Mouse (Mus musculus) cerebral cortex, adult 2 months (tissue): ENCODE results near the gene Zpbp.

Source experiments
- WGBS: fragments of 180-500 bp; shearing (Covaris S2); methylation state at CpG from one replicate; pipeline ENCODE4 v1.1.7; 2018; 5-methylcytosine and 5-hydroxymethylcytosine counted together

Gene Zpbp

DNA sequence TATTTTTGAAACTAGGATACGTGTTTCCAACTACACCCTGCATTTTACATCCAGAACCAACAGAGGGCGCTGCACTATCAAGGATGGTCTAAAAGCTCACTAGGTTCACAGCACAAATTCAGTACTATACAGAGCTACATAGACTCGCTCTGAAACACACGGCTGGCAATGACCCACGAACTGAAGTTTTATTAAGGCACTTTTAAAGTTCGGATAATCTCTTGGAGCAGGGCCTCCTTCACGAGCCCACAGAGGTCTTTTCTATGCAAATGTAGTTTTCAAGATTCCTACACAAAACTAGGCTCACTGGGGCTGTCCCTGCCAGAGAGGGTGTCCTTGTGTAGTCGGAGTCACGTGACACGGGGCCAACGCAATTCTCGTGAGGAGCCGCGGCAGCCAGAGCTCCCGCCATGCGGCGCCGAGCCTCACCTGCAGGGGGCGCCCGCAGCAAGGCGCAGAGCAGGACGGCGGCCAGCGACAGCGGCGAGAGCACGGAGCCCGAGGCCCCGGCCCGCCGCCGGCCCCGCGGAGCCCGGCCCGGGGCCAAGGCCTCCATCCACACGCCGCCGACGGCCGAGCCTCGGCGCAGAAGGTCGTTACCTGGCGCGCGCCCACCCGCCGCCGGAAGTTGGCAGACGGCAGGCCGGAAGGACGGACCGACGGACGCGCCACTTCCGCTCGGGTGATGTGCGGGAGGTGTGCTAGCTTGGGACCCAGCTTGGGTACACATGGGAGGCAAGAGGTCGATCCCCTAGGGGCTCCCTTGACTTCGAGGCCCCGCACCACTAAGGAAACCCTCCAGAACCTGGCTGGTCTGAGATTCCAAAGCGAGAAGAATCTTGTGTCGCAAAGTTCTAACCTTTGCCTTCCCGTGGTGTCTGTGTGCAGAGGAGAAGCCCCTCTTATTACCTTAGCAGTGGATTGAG, at the start of gene Zpbp, which contains the start of gene Spata48:
Gene Zpbp (minus strand): TSS at position 774 of the 926 bp plus-strand sequence.
Gene Spata48 (plus strand): TSS at position 460 of the 926 bp plus-strand sequence.
- 3% methylated on average over 66 of the region's 66 CpGs for whole genome bisulfite sequencing

DNA sequence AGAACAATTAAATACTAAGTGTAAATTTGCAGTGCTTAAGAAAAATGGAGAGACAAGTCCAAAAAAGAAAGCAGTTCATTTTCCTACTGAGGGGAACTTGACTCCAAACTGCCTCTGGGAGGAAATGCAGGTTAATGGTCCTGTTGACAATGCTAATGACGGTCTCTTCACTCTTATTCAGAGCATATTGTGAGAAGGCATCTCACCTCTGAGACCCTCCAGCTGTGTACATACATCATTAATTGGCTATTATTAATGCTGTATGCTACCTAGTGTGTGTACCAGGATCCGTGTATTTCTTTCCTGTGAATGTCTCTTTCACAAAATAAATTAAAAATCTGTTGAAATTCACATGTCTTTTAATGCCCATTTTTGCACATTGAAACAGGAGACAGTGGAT, 47.2 kb upstream of the Zpbp start:
- WGBS: 77% methylated on average over 2 of the region's 2 CpGs

DNA sequence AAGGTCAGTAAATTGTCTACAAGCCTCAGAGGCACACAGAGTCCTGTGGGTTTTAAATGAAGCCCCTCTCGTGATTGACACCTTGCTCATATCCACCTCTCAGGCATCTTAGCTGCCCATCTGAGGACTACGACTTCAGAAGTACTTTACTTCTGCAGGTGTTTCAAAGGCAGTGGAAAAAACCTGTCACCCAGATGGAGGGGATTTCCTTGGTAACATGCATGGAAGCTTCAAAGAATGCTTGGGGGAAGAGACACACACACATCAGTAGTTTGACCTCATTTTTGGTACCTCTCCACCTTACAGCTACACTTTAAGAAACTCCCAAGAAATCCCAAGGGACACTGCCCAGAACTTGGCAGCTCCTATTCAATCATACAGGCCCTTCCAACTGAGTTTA, 44.0 kb upstream of the Zpbp start:
- 79% methylated on average over 2 of the region's 2 CpGs for WGBS

DNA sequence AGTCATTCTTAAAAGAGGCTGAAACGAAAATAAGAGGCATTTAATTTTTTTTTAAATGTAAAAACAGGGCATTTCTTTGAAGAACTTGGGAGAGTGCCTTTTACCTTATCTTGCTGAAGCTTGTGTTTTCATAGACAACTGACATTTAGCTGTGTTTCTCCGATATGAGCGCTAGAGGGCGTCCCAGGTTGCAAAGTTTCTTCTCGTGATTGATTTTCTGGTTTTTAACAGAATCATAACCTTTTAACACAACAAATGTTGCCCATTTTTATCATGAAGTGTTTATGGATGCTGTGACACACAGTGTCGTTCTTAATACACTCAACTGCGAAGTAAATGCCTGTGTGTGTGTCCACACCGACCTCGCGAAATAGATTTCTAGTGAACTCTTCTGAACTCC, 37.7 kb upstream of the Zpbp start:
- WGBS: 22% methylated on average over 10 of the region's 10 CpGs

DNA sequence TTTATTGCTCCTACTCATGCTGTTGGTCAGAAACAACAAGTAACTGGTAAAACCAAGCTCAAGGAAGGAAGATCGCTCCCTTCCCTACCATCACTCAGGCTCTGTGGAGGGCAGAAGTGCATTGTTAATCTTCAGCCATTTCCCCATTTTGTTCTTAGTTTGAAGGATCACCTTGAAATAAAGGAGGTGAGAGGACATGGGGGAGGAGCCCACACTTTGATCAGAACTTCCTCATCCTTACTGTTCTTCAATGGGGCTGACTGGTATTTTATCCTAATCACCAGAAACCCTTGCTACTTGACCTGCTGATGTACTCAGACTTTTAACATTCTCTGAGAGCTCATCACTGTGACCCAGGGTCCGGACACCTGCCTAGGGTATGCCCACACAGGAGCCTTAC, 33.5 kb upstream of the Zpbp start:
- WGBS: 92% methylated on average over 2 of the region's 2 CpGs

DNA sequence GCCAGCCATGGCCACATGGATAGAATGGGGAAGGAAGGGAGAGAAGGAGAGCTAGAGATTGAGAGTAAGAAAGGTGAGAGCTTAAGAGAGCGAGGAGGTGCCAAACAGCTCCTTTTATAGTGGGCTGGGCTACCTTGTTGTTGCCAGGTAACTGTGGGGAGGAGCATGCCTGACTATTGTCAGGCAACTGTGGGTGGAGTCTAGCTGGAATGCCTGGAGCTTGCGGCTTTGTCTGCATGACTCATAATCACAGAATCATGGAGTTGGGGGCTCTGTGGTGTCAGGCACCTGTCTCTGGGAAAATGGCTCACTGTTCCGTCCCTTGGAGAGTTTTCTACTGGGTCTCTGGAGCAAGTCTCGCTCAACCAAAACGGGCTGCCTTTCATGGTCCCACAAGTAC, 29.8 kb upstream of the Zpbp start:
- 72% methylated on average over 5 of the region's 5 CpGs for WGBS

GRCm38 (mm10) chr11:11484378-11484777, 22.2 kb upstream of the Zpbp start:
- WGBS: 60% methylated on average over 8 of the region's 8 CpGs

GRCm38 (mm10) chr11:11462561-11462890, 318 bp upstream of the Zpbp start:
- WGBS: 75% methylated on average over 5 of the region's 5 CpGs

DNA sequence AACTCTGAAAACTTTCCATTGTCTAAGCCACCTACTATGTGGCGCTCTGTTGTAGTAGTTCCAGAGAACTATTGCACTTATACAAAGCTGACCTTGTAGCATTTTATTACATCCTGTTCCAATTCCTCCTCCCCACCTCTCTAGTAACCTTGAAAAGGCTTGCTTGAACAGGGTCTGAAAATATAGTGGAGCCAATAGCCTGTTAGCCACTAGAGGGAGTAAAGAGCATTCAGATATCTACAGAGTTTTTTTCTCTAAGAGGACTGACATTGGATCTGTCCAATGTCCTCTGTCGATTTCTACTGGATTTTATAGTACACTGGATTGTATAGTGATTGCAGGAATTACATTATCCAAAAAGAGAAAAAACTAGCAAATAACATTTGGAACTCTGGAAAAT, 7.2 kb downstream of the Zpbp start:
- 38% methylated on average over 2 of the region's 2 CpGs for WGBS

GRCm38 (mm10) chr11:11417356-11417755, 44.9 kb downstream of the Zpbp start:
- WGBS: 79% methylated on average over 2 of the region's 2 CpGs

DNA sequence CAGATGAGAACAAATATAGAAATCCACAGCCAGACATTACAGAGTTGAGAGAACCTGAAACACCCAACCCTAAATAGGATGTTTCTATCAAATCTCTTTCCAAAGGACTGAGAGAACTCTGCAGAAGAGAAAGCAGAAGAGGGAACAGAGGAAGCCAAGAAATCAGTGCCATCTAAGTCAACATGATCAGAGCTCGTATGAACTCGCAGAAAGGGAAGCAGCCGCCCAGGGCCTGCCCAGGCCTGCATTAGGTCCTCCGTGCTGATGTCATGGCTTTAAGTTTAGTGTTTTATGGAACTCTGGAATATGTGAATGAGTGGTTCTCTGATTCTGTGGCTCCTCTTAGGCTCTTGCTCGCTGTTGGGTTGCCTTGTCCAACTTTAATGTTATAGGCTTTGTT, 48.0 kb downstream of the Zpbp start:
- WGBS: 91% methylated on average over 5 of the region's 5 CpGs

DNA sequence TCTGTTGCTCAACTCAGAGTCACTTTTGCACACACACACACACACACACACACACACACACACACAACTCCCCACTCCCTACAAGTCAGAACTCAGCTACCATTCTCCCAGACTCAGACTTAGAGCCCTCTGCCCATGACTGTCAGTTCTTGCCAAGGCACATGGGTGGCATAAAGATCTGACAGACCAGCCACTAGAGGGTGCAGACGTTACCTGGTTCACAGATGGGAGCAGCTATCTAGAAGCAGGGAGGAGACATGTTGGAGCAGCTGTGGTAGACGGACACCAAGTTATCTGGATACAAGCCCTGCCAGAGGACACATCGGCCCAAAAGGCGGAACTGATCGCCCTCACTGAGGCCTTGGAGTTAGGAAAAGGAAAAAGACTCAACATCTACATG, 67.5 kb downstream of the Zpbp start:
- WGBS: 89% methylated on average over 5 of the region's 5 CpGs

- 93% methylated on average over 10 of the region's 10 CpGs for WGBS
Observed at GRCm38 (mm10) chr11:11393164-11393563, 69.0 kb downstream of the Zpbp start.

DNA sequence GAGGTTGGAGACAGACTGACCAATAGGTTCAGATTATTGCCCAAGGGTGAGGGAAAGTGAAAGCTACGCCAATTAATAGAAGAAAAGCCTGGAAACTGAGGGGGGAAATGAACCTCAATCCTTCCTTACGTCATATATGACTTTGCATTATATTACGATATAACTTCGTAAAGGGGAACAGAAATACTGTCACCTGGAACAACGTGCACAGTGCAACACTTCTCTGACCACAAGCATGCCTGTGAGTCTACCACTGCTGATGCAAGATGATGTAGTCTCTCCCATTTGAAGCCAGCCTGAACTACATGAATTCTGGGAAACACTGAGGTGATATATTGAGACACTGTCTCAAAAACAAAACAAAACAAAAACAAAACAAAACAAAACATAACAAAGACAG, 90.9 kb downstream of the Zpbp start:
- WGBS: 93% methylated on average over 5 of the region's 5 CpGs

GRCm38 (mm10) chr11:11283512-11283911, 178.7 kb downstream of the Zpbp start:
- 85% methylated on average over 3 of the region's 3 CpGs for WGBS

- 70% methylated on average over 1 of the region's 1 CpGs for WGBS
Observed at GRCm38 (mm10) chr11:11257348-11257747, 204.9 kb downstream of the Zpbp start.

- WGBS: 30% methylated on average over 6 of the region's 6 CpGs
Observed at GRCm38 (mm10) chr11:11242694-11243377, 219.4 kb downstream of the Zpbp start.

DNA sequence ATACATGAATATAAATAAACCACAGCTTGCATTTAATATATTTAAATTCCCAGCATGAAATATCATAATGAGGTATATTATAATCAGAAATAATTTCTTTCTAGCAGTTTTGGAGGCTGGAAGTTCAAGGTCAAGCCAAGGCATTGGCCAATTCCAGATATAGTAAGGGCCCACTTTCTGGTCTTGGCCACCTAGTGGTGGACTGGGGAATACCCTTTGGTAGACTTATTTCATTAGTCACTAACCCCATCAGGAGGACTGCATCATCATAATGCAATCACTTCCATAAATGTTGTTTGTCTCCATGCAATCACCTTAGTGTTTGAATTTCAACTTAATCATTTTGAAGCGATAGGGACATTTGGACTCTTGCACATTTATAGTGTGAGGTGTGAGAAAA, 222.9 kb downstream of the Zpbp start:
- WGBS: 87% methylated on average over 1 of the region's 1 CpGs
